Mouse (Mus musculus) olfactory bulb, adult 2 months (tissue): ENCODE measurements around the gene Cldn2. TPM values are rescaled to one million over a fixed set of nuclear protein-coding genes. Genes with fewer than 3 reads are reported as not detected.

Source experiments
- H3K27ac ChIP-seq: fragments of 200-500 bp; 2 replicates; pipeline ENCODE4 v1.5.1; 2012; ENCODE audit warnings: low read depth, low read length; ENCODE audit not compliant: insufficient read depth
- H3K4me1 ChIP-seq: fragments of 200-500 bp; 2 replicates; pipeline ENCODE4 v1.6.1; 2012; ENCODE audit warnings: low read length; ENCODE audit not compliant: control insufficient read depth, insufficient read depth
- H3K4me3 ChIP-seq: fragments of 200-500 bp; 2 replicates; pipeline ENCODE4 v1.5.1; 2012; ENCODE audit warnings: mild to moderate bottlenecking, low read depth, low read length, moderate library complexity; ENCODE audit not compliant: insufficient read depth
- CTCF ChIP-seq: fragments of 200-500 bp; IDR thresholded peaks from 2 replicates; pipeline ENCODE4 v1.5.1; 2012; ENCODE audit warnings: low read depth, mild to moderate bottlenecking, low read length, moderate library complexity; ENCODE audit not compliant: insufficient read depth
- POLR2A ChIP-seq: fragments of 200-500 bp; IDR thresholded peaks from 2 replicates; pipeline ENCODE4 v1.6.1; 2012; ENCODE audit warnings: mild to moderate bottlenecking, low read depth, low read length, moderate library complexity; ENCODE audit not compliant: insufficient read depth
- WGBS: fragments of 180-500 bp; shearing (Covaris S2); methylation state at CpG from one replicate; pipeline ENCODE4 v1.1.7; 2018; 5-methylcytosine and 5-hydroxymethylcytosine counted together
- polyA plus RNA-seq: library from polyadenylated mRNA; stranded (reverse); fragments of >200 nt; gene quantifications from 2 replicates; pipeline ENCODE4 v1.2.4, GENCODE M21; 2012; ENCODE audit warnings: low replicate concordance; ENCODE audit not compliant: missing spikeins, insufficient read depth, insufficient read length

Cldn2 gene
- polyA plus RNA-seq, 1 experiment = not detected

DNA sequence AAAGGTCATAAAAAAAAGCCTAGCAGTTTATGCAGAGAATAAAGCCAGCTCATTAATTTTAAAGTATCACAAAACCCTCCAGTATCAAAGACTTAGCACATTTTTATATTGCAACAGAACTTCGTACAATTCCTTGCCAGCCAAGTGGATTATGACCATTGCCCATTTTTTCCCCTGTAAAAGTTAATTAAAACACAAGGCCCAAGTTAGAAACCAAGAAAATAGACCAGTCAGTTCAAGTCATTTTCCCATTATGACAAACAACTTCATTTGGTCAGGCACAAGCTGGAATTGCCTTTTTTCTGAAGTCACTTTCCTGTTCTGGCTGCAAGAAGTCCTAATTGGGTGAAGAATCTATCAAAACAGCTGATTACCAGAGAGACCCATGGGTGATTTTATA lies 24.8 kb downstream of the Cldn2 start:
- no peak overlapping the region for H3K27ac ChIP-seq
- TF ChIP-seq POLR2A = no peak
- TF ChIP-seq CTCF = no peak
- WGBS = 75% methylated on average over 1 of the region's 1 CpGs
- H3K4me1 ChIP-seq = no peaks in the 10 kb centered on the region
- H3K4me3 ChIP-seq = no peak overlapping the region

DNA sequence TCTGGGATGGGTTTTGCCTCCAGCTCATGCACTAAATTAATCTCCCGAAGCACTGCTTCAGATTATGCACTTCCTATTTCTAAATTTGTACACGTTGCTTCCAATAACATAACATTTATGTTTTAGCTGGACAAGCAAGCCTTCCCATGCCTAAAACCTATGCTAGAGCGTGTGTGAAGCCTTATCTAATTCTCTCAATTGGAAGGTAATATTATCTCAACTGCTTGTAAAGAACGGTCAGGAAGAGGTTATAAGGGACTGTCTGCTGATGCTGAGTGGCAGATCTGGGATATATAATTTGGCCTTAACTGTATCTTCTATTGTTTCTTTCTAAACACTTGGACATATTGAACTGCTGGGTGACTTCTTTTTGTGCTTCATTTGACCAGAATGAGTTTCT lies 26.3 kb downstream of the Cldn2 start:
- Histone ChIP-seq H3K4me1 (no peaks in the 10 kb centered on the region), H3K27ac (no peak overlapping the region), H3K4me3 (no peak overlapping the region)
- no peak for TF ChIP-seq CTCF
- TF ChIP-seq POLR2A = no peak
- WGBS = 91% methylated on average over 4 of the region's 4 CpGs

DNA sequence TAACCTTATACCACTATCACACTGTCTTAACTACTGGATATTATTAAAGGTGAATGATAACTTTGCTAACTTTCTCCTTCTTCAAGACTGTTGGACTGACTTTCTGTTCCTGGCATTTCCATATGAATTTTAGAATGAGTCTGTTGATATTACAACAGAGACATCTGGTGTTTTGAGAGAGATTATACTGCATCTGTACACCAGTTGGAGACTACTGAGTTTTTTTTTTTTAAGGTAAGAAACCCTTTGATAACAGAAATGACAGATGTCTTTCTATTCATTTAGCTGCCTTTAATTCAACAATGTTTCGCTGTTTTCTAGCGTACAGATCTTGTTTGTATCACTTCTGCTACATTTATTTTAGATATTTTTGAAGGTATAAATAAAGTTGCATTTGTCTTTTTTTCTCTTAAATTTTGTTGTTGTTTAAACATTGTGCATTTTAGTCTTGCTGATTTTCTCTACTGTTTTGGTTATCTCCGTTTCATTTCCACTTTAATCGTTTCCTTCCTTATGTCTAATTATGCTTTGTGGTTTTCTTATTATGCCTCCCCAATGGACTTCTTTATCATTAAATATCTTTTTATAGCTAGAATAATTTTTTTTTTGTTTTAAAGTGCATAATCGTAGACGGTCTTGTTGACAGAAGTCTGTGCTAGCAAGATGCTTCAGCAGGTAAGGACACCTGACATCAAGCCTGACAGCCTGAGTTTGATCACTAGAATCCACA lies 27.9 kb downstream of the Cldn2 start:
- Histone ChIP-seq H3K27ac (no peak overlapping the region), H3K4me1 (no peaks in the 10 kb centered on the region), H3K4me3 (no peak overlapping the region)
- TF ChIP-seq POLR2A (no peak), CTCF (no peak)
- 87% methylated on average over 6 of the region's 6 CpGs for WGBS

DNA sequence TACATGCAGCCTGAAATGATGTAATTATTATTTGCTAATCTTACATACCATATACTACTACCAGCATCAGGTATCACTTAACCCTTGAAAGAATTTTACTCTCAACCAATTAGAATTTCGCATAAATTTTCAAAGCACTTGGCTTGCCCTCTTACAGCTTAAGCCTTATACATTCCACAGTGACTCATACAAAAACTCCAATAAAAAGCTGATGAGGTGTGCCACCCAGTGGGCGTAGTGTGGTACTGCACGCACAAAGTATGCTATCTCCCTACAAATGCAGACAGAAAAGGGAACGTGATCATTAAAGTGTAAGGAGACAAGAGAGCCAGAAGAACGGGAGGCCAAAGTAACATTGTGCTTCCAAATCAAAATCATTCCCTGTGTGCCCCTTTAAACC lies 31.8 kb downstream of the Cldn2 start:
- TF ChIP-seq CTCF (no peak), POLR2A (no peak)
- no peak overlapping the region for H3K4me3 ChIP-seq
- H3K27ac ChIP-seq = no peak overlapping the region
- 12% methylated on average over 5 of the region's 5 CpGs for WGBS
- H3K4me1 ChIP-seq = no peaks in the 10 kb centered on the region

DNA sequence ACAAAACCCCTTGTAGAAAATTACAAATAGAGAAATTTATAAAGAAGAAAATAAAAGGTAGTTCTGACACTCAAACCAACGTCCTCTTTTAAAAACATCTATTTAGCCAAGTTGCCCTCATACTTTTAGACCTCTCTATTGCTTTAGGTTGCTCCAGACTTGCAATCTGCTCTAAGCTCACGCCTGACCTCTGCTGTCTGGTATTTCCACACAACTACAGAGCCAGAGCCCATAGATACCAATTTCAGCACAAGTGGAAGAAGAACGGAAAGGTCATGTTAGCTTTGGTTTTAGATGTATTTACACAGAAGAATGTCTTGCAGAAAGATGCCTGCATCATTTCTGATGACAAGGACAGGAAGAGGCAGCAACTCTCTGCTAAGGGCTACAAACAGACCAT lies 38.4 kb downstream of the Cldn2 start:
- TF ChIP-seq POLR2A = no peak
- no peak for TF ChIP-seq CTCF
- 42% methylated on average over 3 of the region's 3 CpGs for WGBS
- Histone ChIP-seq H3K27ac (no peak overlapping the region), H3K4me1 (no peaks in the 10 kb centered on the region), H3K4me3 (no peak overlapping the region)

DNA sequence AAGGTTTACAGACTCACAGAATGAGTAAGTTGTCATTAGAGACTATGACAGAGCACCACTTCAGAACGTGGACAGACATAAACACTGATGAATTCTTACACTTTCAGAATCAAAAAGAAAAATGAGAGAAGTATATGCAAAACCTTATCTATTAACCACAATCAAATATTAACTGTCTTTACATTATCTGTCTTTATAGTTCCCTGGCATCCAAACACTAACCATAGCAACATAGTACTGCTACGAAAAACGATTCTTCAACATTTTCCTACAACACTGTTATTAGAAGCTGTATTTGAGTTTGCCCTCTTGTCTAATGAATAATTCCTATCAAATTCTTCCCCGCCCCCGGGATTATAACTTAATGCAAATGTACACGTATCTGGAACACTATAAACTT lies 40.5 kb downstream of the Cldn2 start:
- Histone ChIP-seq H3K27ac (no peak overlapping the region), H3K4me3 (no peak overlapping the region), H3K4me1 (no peaks in the 10 kb centered on the region)
- no peak for TF ChIP-seq CTCF
- TF ChIP-seq POLR2A = no peak
- 68% methylated on average over 6 of the region's 6 CpGs for WGBS

DNA sequence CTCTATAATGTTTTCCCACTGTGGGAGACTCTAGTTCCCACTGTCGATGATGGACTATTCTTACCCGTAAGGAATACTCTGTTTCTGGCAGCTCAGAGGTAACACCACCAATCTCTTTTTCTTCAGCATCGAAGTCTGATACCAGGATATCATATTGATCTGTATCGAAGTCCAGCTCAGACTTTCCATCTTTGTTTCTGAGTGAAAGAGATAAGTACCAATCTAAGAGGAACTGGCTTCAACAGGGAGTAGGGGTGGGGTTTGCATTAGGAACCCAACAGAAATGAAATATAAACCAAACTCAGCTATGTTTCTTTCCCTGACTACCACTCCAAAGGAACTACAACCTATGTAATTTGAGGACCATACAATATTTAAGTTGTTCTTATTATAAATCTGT lies 54.2 kb downstream of the Cldn2 start:
- no peak overlapping the region for H3K27ac ChIP-seq
- H3K4me1 ChIP-seq = no peaks in the 10 kb centered on the region
- 95% methylated on average over 4 of the region's 4 CpGs for WGBS
- H3K4me3 ChIP-seq = no peak overlapping the region
- TF ChIP-seq POLR2A (no peak), CTCF (no peak)

DNA sequence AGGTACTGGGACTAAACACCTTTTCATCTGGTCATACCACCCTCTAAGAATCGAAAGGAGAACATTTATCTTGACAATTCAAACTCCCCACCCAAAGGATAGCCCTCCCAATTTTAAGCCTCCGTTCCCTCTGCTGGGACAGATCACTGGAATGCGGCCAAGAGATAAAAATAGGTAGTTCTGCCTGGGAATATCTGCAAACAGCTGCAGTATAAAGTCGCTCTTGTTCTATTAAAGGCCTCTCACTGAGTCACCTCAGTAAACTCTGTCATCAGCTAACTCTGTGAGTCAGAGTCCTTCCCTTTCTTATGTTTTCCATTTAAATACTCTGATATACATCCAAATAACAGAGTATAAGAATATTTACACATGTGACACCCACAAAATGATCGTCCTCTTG lies 58.8 kb downstream of the Cldn2 start:
- WGBS = 31% methylated on average over 5 of the region's 5 CpGs
- no peak overlapping the region for H3K27ac ChIP-seq
- no peaks in the 10 kb centered on the region for H3K4me1 ChIP-seq
- TF ChIP-seq CTCF (no peak), POLR2A (no peak)
- no peak overlapping the region for H3K4me3 ChIP-seq

Other genes starting within 250 kb of the Cldn2 start
- not detected in 2 replicates for gene Rnf128, start 237.5 kb upstream of the Cldn2 start, polyA plus RNA-seq
- not detected in 2 replicates for gene Tbc1d8b, start 115.8 kb upstream of the Cldn2 start, polyA plus RNA-seq
- not detected in 2 replicates for gene Gm15013, start 86.3 kb upstream of the Cldn2 start, polyA plus RNA-seq
- not detected in 2 replicates for gene Ripply1, start 18.5 kb upstream of the Cldn2 start, polyA plus RNA-seq
- gene Morc4, start 70.8 kb downstream of the Cldn2 start, polyA plus RNA-seq = not detected in 2 replicates
- gene Rbm41, start 197.8 kb downstream of the Cldn2 start, polyA plus RNA-seq = not detected in 2 replicates